Mouse (Mus musculus): Measurements from ENCODE around the gene Map4.

GRCm38 (mm10) chr9:109969792-109970336 is 38.6 kb downstream of the Map4 start:
- TF ChIP-seq CTCF (IDR thresholded peaks at IDR 0.05; ENCODE audit: low read depth) (no peak), EP300 (optimal IDR thresholded peaks at IDR 0.05) (no peak)

Measured in stomach, postnatal 0 days (tissue).